Mouse (Mus musculus): Measurements from ENCODE around the gene Slc16a6. TPM values are rescaled to one million over a fixed set of nuclear protein-coding genes. Genes with fewer than 3 reads are reported as not detected.

Gene Slc16a6
- polyA plus RNA-seq, 1 experiment from 2014 or later, result 4.0 TPM

GRCm38 (mm10) chr11:109420567-109420962, 52.8 kb downstream of the Slc16a6 start:
- Histone ChIP-seq H3K4me1 (replicated peaks) (no peaks in the 10 kb centered on the region; the same call in 1 of the 2 replicates), H3K4me3 (no peak overlapping the region), H3K9ac (no peak overlapping the region), H3K36me3 (no peaks in the 10 kb centered on the region), H3K27me3 (no peaks in the 10 kb centered on the region), H3K9me3 (0 out of 2 replicates have a peak, but pooled peaks cover 6% of the 10 kb centered on the region), H3K27ac (replicated peaks) (no peak overlapping the region), H3K4me2 (no peak overlapping the region)
- WGBS, result 83% methylated on average over 14 of the region's 14 CpGs
- ATAC-seq (ENCODE audit: low read depth), result no peak

DNA sequence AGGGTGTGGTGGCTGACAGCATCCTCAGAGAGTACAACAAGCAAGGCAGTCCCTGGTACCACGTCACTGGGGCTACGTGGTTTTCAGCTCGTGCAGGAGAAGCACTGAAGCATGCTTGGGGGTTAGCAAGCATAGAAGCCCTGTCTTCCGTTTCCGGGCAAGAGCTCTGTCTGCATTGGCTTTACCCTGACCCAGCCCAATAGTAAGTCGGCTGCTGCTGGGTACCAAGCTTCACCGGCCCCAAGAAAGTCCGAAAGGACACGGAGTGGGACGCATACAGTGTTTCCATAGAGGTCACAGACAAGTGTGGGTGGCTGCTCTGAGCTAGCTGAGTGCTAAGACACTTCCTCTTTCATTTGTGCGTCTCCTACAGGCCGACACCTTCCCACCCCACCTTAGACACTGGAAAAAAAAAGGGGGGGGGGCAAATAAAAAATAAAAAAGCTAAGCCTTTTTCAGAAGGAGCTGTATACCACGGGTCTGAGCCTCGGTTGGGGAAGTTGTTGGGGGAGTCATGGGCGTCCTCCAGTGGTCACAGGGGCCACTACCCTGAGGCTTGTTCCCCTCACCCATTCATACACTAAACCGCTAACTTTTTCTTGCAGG, 53.3 kb downstream of the Slc16a6 start:
- Histone ChIP-seq H3K4me2 (no peak overlapping the region), H3K4me3 (no peak overlapping the region), H3K9ac (no peak overlapping the region), H3K27ac (replicated peaks) (no peak overlapping the region), H3K4me1 (replicated peaks) (no peaks in the 10 kb centered on the region; the same call in 1 of the 2 replicates), H3K9me3 (0 out of 2 replicates have a peak, but pooled peaks cover 6% of the 10 kb centered on the region), H3K27me3 (no peaks in the 10 kb centered on the region), H3K36me3 (no peaks in the 10 kb centered on the region)
- WGBS, result 57% methylated on average over 16 of the region's 16 CpGs
- ATAC-seq (ENCODE audit: low read depth), result no peak

DNA sequence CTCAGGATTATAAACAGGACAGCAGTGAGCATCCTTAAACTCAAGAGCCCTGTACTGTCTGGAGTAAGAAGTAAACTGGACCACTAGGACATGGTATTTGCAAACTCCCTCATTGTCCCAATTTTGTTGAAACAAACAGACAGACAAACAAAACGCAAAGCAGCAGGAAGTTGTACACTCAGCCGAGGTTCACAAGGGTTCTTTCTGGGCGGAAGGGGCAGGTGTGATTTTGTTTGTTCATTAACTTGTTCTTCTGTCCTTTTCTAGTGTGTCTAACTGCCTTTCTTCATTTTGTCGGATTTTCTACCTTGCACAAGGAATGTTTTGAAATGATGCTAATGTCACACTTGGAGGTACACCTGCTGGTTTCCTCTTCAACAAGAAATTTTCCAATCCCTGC, 53.9 kb downstream of the Slc16a6 start:
- H3K27me3 ChIP-seq, result no peaks in the 10 kb centered on the region
- H3K27ac ChIP-seq (replicated peaks), result no peak overlapping the region
- H3K4me2 ChIP-seq, result no peak overlapping the region
- H3K36me3 ChIP-seq, result no peaks in the 10 kb centered on the region
- H3K9me3 ChIP-seq, result 0 out of 2 replicates have a peak, but pooled peaks cover 6% of the 10 kb centered on the region
- H3K4me1 ChIP-seq (replicated peaks), result no peaks in the 10 kb centered on the region
- H3K4me3 ChIP-seq, result no peak overlapping the region
- no peak for ATAC-seq (ENCODE audit: low read depth)
- 52% methylated on average over 4 of the region's 4 CpGs for WGBS
- H3K9ac ChIP-seq, result no peak overlapping the region

DNA sequence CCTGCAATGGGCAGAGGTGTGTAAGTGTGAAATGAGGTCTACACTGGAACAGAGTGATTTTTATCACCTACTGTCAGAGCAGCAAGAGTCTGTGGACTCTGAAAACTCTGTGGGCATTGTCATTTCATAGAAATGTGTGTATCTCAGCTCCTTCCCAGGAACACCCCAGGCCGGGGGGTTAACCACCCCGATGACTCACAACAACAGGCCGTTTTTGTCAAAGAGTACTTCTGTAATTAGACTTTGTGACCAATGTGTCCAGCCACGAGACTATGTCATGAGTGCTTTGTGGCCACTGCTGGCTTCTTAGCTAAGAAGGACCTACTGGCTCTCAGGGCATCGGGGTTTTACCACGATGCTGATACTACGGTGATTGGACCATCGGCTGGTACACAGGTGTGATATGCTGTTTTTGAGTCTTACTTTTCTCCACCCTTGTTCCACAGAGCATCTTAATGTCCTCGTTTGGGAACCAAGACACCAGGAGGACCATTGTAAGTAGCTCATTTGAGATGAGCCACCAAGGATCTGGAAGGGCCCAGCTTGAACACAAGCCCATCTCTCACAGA, 55.8 kb downstream of the Slc16a6 start:
- Histone ChIP-seq H3K4me2 (no peak overlapping the region), H3K9me3 (0 out of 2 replicates have a peak, but pooled peaks cover 6% of the 10 kb centered on the region), H3K27ac (replicated peaks) (no peak overlapping the region), H3K4me1 (replicated peaks) (no peaks in the 10 kb centered on the region), H3K9ac (no peak overlapping the region), H3K4me3 (no peak overlapping the region), H3K36me3 (no peaks in the 10 kb centered on the region), H3K27me3 (no peaks in the 10 kb centered on the region)
- WGBS, result 89% methylated on average over 9 of the region's 9 CpGs
- ATAC-seq (ENCODE audit: low read depth), result no peak

GRCm38 (mm10) chr11:109416709-109417420, 56.5 kb downstream of the Slc16a6 start:
- Histone ChIP-seq H3K4me2 (no peak overlapping the region), H3K4me1 (replicated peaks) (no peaks in the 10 kb centered on the region), H3K4me3 (no peak overlapping the region), H3K9me3 (no peaks in the 10 kb centered on the region), H3K27ac (replicated peaks) (no peak overlapping the region), H3K9ac (no peak overlapping the region), H3K27me3 (no peaks in the 10 kb centered on the region), H3K36me3 (no peaks in the 10 kb centered on the region)
- no peak for ATAC-seq (ENCODE audit: low read depth)
- WGBS, result 86% methylated on average over 8 of the region's 8 CpGs

DNA sequence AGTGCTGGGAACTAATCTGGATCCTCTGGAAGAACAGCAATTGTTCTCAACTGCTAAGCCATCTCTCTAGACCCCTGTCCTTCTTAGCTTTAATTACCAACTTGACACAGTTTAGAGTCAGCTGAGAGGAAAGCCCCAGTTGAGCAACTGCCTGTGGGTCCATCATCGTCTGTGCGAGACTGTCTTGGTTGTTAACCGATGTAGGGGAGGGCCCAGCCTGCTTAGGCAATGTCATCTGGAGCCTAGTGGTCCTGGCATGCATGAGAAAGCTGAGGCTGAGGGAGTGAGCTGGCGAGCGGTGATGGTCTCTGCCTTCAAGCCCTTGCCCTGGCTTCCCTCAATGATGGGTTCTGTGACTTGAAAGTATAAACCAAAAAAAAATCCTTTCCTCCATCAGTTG, 58.6 kb downstream of the Slc16a6 start:
- no peaks in the 10 kb centered on the region for H3K4me1 ChIP-seq (replicated peaks)
- WGBS, result 93% methylated on average over 5 of the region's 5 CpGs
- H3K4me2 ChIP-seq, result no peak overlapping the region
- H3K27me3 ChIP-seq, result no peaks in the 10 kb centered on the region
- no peak for ATAC-seq (ENCODE audit: low read depth)
- no peak overlapping the region for H3K27ac ChIP-seq (replicated peaks)
- H3K4me3 ChIP-seq, result no peak overlapping the region
- H3K9me3 ChIP-seq, result no peaks in the 10 kb centered on the region
- H3K36me3 ChIP-seq, result no peaks in the 10 kb centered on the region
- no peak overlapping the region for H3K9ac ChIP-seq

GRCm38 (mm10) chr11:109413617-109414016, 59.8 kb downstream of the Slc16a6 start, which contains the start of gene 9930022D16Rik:
Gene 9930022D16Rik, plus strand, starts transcription at chr11:109413917.
- Histone ChIP-seq H3K4me3 (no peak within 1 kb of the TSS), H3K36me3 (no peaks in the 10 kb centered on the region), H3K9ac (no peak within 1 kb of the TSS), H3K27ac (replicated peaks) (no peak within 1 kb of the TSS), H3K4me1 (replicated peaks) (no peaks in the 10 kb centered on the region), H3K27me3 (no peaks in the 10 kb centered on the region), H3K9me3 (no peaks in the 10 kb centered on the region), H3K4me2 (no peak within 1 kb of the TSS)
- 90% methylated on average over 6 of the region's 6 CpGs for WGBS
- ATAC-seq (ENCODE audit: low read depth), result no peak

- Histone ChIP-seq H3K9ac (no peak overlapping the region), H3K27me3 (no peaks in the 10 kb centered on the region), H3K27ac (replicated peaks) (no peak overlapping the region), H3K4me2 (no peak overlapping the region), H3K4me3 (no peak overlapping the region), H3K36me3 (no peaks in the 10 kb centered on the region), H3K4me1 (replicated peaks) (no peaks in the 10 kb centered on the region), H3K9me3 (no peaks in the 10 kb centered on the region)
- ATAC-seq (ENCODE audit: low read depth), result no peak
- 90% methylated on average over 15 of the region's 15 CpGs for WGBS
Observed at GRCm38 (mm10) chr11:109410197-109410980, 63.0 kb downstream of the Slc16a6 start.

DNA sequence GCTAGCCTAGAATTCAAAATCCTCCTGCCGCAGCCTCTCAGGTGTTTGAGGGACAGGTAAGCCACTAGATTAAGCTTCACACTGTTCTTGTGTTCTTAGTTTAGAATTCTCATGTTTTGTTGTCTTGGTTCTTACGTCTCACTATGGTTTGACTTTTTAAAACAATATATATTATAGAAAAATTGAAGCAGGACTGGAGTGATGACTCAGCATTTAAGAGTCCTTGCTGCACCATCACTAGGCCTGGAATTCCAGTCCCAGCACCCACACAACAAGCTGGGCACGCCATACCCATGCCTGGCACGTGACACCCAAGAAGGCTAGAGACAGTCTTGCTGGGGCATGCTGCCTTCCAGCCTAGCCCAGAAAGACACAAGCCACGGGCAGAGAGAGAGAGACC, 67.0 kb downstream of the Slc16a6 start:
- no peak overlapping the region for H3K27ac ChIP-seq (replicated peaks)
- H3K36me3 ChIP-seq, result no peaks in the 10 kb centered on the region
- no peaks in the 10 kb centered on the region for H3K4me1 ChIP-seq (replicated peaks)
- H3K9me3 ChIP-seq, result no peaks in the 10 kb centered on the region
- no peak for ATAC-seq (ENCODE audit: low read depth)
- no peak overlapping the region for H3K9ac ChIP-seq
- WGBS, result 87% methylated on average over 5 of the region's 5 CpGs
- no peak overlapping the region for H3K4me2 ChIP-seq
- no peaks in the 10 kb centered on the region for H3K27me3 ChIP-seq
- no peak overlapping the region for H3K4me3 ChIP-seq

Small RNAs within 50 kb of the gene (microRNA-seq; reads per million reads assigned to microRNA genes)
- not detected for gene Gm25540

Other genes with a start within 250 kb of the Slc16a6 start
- gene Rgs9, start 175.5 kb downstream of the Slc16a6 start, polyA plus RNA-seq (2015; fragmentation: Nextera tagmentation; extraction: Ambion mirVana), result 4.4 and 4.7 TPM in 2 replicates
- 16.6 and 16.8 TPM in 2 replicates for gene Gna13, start 110.8 kb downstream of the Slc16a6 start, polyA plus RNA-seq (2015; fragmentation: Nextera tagmentation; extraction: Ambion mirVana)
- gene 9930022D16Rik, start 59.7 kb downstream of the Slc16a6 start, polyA plus RNA-seq (2015; fragmentation: Nextera tagmentation; extraction: Ambion mirVana), result not detected in 2 replicates
- 49.1 and 61.1 TPM in 2 replicates for gene Amz2, start 47.7 kb downstream of the Slc16a6 start, polyA plus RNA-seq (2015; fragmentation: Nextera tagmentation; extraction: Ambion mirVana)
- 3.0 and 3.7 TPM in 2 replicates for gene Arsg, start 224 bp downstream of the Slc16a6 start, polyA plus RNA-seq (2015; fragmentation: Nextera tagmentation; extraction: Ambion mirVana)
- 23.4 and 24.7 TPM in 2 replicates for gene Wipi1, start 138.4 kb upstream of the Slc16a6 start, polyA plus RNA-seq (2015; fragmentation: Nextera tagmentation; extraction: Ambion mirVana)
- 457 and 493 TPM in 2 replicates for gene Prkar1a, start 175.8 kb upstream of the Slc16a6 start, polyA plus RNA-seq (2015; fragmentation: Nextera tagmentation; extraction: Ambion mirVana)
- 3.0 and 3.7 TPM in 2 replicates for gene Fam20a, start 248.7 kb upstream of the Slc16a6 start, polyA plus RNA-seq (2015; fragmentation: Nextera tagmentation; extraction: Ambion mirVana)

Measured in neural tube, embryonic 13.5 days (tissue).